Mouse (Mus musculus): Measurements from ENCODE around the gene Gal3st2c.
A peak's percentile ranks its signal among the peaks of the same experiment; 100 is the strongest.
"Not testable (repeated sequence)": the region's sequence is repeated elsewhere in the genome, so short reads cannot be mapped to it uniquely, and the experiment has no call there.

The Gal3st2c gene

GRCm38 (mm10) chr1:93990209-93990608 lies at the start of gene Gal3st2c:
Gene Gal3st2c, plus strand, starts transcription at chr1:93990509.
- not testable (repeated sequence) for DNase-seq

GRCm38 (mm10) chr1:93949087-93949486 lies 41.2 kb upstream of the Gal3st2c start:
- not testable (repeated sequence) for DNase-seq

- not testable (repeated sequence) for DNase-seq
Observed at GRCm38 (mm10) chr1:93966489-93966888, 23.8 kb upstream of the Gal3st2c start.

GRCm38 (mm10) chr1:93970380-93970779 lies 19.9 kb upstream of the Gal3st2c start:
- not testable (repeated sequence) for DNase-seq

- DNase-seq = not testable (repeated sequence)
Observed at GRCm38 (mm10) chr1:93970797-93971196, 19.5 kb upstream of the Gal3st2c start.

GRCm38 (mm10) chr1:93975764-93976163 lies 14.5 kb upstream of the Gal3st2c start:
- not testable (repeated sequence) for DNase-seq

- DNase-seq = not testable (repeated sequence)
Observed at GRCm38 (mm10) chr1:93978287-93978686, 12.0 kb upstream of the Gal3st2c start.

GRCm38 (mm10) chr1:93980932-93981331 lies 9.4 kb upstream of the Gal3st2c start:
- not testable (repeated sequence) for DNase-seq

GRCm38 (mm10) chr1:93986167-93986566 lies 4.1 kb upstream of the Gal3st2c start:
- no peak for DNase-seq

GRCm38 (mm10) chr1:93988786-93989185 lies 1.5 kb upstream of the Gal3st2c start:
- no peak for DNase-seq

- not testable (repeated sequence) for DNase-seq
Observed at GRCm38 (mm10) chr1:93991068-93991467, 759 bp downstream of the Gal3st2c start.

- DNase-seq = not testable (repeated sequence)
Observed at GRCm38 (mm10) chr1:93991491-93991890, 1.2 kb downstream of the Gal3st2c start.

- no peak for DNase-seq
Observed at GRCm38 (mm10) chr1:94001023-94001422, 10.7 kb downstream of the Gal3st2c start.

GRCm38 (mm10) chr1:94005954-94006506 lies 15.7 kb downstream of the Gal3st2c start:
- not testable (repeated sequence) for DNase-seq

- DNase-seq = not testable (repeated sequence)
Observed at GRCm38 (mm10) chr1:94008826-94009225, 18.5 kb downstream of the Gal3st2c start.

- DNase-seq = no peak
Observed at GRCm38 (mm10) chr1:94011643-94012042, 21.3 kb downstream of the Gal3st2c start.

GRCm38 (mm10) chr1:94020151-94020550 lies 29.8 kb downstream of the Gal3st2c start, which contains the start of gene Neu4:
Gene Neu4, plus strand, starts transcription at chr1:94020451.
- no peak for DNase-seq

- no peak for DNase-seq
Observed at GRCm38 (mm10) chr1:94027506-94028108, 37.3 kb downstream of the Gal3st2c start.

- DNase-seq = no peak
Observed at GRCm38 (mm10) chr1:94028741-94029140, 38.4 kb downstream of the Gal3st2c start.

- no peak for DNase-seq
Observed at GRCm38 (mm10) chr1:94033075-94033602, 42.8 kb downstream of the Gal3st2c start.

- DNase-seq = peak; percentile 85 to 89
Observed at GRCm38 (mm10) chr1:94034984-94035743, 44.9 kb downstream of the Gal3st2c start.

- no peak for DNase-seq
Observed at GRCm38 (mm10) chr1:94040391-94040790, 50.1 kb downstream of the Gal3st2c start.

GRCm38 (mm10) chr1:94045559-94045958 lies 55.2 kb downstream of the Gal3st2c start:
- no peak for DNase-seq

All from kidney, postnatal 4 days (tissue).